Mouse (Mus musculus) thymus, postnatal 10 days (tissue): Measurements from ENCODE around the gene Lpgat1.

Experiments
- DNase-seq, 2 experiments: peaks; one replicate each; pipeline ENCODE4 v3.0.0; 2021; ENCODE audit warnings: low spot score in 2 of 2

Gene Lpgat1

DNA sequence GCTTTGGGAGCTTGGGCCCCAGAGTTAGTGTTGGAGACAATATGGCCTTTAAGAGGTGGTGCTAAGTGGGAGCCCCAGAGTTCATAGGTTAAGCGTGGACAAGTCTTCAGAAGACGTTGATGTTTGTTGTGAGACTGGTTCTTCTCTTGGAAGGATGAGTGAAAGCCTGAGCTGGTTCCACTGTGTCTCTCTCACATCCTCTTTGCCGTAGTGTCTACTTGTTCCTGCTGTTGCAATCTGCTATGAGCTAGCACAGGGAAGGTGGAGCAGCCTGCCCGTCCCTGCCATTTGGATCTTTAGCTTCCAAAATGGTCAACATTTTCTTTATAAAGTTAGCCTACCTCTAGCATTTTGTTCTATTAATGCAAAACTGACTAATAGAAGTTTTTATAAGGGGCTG lies 16.2 kb downstream of the Lpgat1 start:
- DNase-seq = no peak

DNA sequence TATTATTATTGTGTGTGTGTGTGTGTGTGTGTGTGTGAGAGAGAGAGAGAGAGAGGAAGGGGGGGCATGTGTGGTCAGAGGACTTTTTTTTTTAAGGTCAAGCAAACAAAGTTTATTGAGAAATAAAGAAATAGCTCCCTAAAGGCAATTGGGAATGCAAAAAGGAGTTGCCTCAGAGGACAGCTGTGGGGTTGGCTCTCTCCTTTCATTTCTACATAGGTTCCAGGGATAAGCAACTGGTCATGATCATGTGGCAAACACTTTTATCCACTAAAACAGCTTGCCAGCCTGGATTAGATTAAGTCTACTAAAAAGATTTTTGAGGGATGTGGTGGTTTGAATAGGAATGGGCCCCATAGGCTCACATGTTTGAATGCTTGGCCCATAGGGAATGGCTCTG lies 18.8 kb downstream of the Lpgat1 start:
- no peak for DNase-seq

DNA sequence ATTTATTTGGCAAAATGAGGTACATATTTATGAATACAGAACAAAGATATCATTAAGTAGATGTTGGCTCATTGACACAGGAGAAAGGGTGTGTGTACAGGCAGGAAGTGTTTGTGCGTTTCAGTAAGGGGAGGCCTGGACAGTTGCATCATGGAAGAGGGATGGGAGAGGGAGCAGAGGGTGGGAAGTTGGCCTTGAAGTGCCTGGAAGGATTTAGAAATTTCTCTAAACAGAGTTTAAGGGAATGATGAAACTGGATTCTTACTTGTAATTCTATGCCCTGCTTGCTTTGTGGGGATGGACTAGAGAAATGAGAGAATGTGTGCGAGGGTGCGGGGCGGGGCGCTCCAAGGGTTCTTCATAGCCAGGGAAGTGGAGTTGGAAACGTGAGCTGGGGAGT lies 20.2 kb downstream of the Lpgat1 start:
- DNase-seq = no peak

DNA sequence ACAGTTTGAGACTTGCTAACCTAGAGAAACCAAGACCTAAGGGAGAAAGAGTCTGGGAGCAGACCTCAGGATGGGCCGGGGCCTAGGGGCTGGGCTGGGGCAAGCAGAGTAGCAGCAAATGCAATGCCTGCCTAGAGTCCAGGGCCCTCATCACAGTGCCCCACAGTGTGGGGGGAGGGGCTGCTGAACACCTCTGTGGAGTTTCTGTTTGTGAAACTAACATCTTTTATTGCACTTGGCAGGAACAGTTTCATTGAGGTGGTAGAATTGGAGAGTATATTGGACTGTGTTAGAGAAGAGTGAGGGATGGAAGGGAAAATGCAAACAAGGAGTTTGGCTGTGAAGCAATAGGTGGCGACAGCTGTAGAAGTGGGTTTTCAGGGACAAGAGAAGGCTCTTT lies 21.1 kb downstream of the Lpgat1 start:
- no peak for DNase-seq

DNA sequence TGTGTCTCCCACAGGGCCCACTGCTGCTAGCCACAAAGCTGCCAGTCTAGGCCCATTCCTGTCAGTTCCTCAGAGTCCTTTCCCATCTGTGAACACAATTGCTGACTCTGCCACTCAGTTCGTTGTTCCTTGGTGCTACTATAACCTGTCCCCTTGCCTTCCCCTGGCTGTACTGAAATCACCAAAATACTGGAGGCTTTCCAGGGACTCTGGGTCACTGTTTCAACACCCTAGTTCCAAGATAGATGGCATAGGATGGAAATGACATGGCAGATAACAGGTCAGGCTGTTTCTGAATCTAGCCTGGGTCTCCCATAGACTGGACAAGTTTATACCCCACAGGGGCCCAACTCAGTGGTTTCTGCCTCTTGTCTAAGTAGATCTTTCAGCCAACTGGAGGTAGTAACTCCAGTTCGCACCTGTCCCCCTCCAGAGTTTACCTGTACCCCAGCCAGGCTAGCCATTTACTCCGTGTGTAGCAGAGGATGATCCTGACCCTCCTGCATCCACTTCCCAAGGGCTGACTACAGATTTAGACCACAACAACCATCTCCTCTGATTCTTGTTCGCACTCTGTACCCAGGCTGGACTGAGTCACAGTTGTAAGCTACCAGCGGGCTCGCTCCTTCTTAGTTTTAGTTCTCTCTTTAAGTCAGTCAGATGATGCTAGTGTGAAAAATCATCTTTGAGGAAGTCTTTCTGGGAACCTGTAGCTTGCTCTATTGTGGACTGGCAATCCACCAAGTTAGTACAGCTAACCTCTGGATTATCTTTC lies 23.1 kb downstream of the Lpgat1 start:
- no peak for DNase-seq

DNA sequence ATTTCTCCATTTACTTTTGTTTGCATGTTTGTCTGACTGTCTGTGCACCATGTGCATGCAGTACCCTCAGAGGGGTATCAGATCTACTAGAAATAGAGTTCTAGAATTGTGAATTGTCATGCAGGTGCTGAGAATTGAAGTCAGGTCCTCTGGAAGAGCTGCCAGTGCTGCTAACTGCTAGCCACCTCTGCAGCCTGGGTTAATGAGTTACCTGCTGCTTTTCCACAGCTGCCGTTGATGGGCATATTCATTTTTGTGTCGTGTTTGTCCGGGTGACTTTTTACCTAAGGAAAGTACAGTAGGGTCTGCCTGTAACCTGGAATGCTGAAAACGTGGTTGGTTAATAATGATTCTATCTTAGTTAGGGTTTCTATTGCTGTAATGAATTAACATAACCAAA lies 24.0 kb downstream of the Lpgat1 start:
- DNase-seq = no peak

DNA sequence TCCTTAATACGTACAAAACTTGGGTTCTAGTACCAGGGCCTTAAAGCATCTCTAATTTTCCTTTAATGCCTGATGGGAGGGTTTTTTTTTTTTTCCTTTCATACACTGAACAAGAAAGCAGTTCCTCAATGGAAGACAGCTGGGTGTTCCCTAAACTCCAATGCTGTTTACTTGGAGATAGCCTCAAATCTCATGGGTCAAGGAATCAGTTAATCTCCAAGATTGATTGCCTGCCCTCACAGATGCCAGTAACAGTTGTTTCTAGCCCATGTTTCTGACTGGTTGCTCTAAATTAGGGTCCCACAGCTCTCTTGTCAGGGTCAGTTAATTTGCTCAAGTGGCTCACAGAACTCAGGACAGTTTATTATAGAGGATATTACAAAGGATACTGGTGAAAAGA lies 30.8 kb downstream of the Lpgat1 start:
- no peak for DNase-seq

DNA sequence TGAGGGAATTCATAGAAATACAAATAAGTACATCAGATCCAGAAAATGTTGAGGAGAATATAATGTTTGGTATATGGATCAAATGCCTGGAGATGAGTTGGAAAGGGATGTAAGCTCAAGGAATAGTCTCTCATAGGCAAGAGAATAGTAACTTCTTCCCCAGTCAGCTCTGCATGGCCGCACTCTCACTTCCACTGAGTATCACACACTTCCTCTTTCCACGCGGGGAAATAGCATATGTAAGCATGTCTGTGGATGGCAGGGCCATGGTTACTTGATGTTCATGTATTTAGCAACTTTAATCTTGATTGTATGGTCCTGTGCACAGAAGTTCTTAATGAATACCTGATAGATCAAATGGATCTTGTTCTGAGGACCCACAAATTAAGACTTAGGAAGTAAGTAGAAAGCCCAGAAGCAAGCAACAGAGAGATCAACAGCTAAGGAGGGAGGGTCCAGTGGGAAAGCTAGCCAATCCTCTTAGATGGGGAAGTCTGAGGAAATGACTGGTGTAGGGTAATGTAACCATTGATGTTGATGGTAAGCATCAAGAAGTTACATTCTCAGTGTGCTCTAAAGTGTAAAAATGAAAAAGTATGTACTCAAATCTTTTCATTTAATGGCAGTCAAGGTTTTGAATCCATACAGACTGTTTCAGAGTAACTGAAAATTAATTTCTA lies 39.0 kb downstream of the Lpgat1 start:
- no peak for DNase-seq

DNA sequence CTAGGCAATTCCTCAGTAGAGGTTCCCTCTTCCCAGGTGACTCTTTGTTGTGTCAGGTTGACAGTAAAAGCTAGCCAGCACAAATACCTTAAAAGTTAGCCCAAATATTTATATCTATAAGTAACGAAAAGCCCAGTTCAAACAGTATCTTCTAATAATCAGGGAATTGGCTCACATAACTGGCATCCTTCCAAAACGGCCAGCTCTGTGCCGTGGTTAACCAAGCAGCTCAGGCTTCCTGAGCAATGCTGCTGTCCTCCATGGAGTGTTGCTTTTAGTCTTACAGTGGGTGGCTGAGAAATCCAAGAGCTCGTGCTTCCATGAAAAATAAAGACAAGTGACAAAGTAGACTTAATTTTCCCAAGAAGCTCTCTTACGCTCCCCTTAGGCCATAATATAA lies 56.5 kb downstream of the Lpgat1 start:
- DNase-seq = no peak

DNA sequence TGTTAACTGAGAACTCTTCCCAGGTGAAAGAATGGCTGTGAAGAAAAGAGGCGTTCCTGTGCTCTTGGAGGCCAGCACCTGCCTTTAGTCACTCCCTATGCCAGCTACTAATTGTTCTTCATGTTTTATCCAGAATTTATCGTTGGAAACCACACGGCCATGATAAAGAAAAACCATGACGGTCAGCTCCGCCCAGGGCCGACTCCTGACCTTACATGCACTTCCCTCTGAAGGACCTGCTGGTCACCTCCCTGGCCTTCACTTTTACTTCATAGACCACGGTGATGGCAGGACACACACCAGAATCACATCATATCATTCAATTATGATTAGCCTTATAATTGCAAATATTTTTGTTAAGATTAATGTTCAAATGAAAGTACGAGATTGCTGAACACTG lies 57.5 kb downstream of the Lpgat1 start:
- DNase-seq = no peak

DNA sequence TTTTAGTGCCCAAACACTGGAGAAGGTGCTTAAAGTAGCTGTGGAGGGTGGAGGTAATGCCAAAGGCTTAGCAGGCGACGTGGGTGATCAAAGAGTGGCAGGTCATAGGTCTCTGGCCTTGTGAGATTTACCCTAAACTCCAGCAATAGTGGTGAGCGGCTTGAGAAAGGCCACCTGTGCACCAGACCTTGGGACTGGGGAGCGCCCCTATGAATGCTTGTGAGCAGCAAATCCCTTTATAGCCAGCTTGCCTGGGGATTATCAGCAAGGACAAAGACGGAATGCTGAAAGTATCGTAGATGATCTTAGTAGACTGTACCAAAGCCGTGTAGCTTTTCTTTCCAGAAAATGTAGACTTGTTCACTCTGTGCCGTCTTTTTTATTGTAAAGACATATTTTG lies 59.9 kb downstream of the Lpgat1 start:
- no peak for DNase-seq

DNA sequence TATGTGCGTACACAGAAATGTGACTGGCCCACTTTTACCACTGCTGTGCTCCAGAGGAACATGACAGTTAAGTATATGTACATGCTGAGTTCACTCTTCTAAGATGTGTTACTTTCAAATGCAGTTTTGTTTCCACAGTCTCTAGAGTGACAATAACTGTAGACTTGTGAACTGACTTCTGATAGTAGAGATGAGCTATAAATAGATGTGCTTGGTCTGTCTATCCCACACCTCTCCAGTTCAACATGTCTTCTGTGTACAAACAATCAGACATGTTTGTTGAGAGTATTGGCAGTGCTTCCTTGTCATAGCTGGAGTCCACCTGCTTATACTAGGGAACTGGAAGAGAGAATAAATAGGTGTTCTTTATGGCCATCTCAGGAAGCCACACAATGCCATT lies 62.8 kb downstream of the Lpgat1 start:
- DNase-seq = no peak

DNA sequence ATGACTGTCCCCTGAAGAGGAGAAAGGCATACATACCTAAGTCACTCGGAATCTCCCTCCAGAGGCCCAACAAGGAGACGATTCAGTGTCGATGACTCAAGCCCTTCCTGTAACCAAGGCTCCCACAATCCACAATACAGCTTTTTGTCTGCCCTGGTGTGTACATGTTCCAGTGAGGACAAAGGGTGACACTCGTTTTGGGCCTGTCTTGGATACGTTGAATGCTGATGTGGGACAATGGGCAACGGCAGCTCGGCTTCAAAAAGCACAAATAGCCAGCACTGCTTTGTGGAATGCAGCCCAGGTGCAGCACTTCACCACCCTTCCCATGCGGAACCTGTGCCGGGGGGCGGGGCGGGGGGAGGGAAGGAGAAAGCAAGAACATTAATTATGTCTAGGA lies 67.5 kb downstream of the Lpgat1 start:
- DNase-seq = no peak

DNA sequence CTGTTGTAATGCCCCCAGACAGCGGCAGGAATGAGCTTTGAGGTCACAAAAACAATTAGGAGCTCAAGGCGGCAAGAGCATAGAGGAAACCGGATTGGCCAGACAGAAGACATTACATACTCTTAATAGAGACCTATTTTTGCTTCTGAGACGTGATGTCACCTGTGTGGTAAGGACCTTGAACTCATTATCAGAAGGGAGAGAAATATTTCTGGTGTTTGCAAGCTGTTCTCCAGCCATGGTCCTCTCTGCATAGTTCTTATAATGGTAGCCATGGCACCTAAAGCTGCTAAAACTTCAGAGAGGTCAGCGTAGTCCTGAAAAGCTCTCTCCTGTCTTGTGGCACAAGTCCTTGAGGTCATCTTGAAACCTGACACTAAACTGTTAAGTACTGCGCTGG lies 68.6 kb downstream of the Lpgat1 start:
- no peak for DNase-seq

DNA sequence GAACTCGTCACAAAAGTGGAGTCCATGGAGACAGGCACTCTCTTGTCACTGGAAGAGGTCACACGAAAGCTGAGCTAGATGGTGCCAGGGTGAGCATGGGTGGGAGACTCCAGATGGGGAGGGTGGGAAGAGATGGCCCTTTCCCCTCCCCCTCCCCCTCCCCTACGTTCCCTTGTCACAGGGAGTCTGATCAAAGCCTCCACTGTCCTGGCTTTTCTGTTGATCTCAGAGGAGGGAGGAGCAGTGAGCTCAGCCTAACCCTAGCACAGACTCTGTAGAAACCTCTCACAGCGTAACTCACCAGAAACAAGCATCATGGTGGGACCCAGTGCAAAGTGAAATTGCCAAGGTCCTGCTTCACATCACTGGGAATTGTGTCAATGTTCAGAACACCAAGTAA lies 69.7 kb downstream of the Lpgat1 start:
- no peak for DNase-seq

DNA sequence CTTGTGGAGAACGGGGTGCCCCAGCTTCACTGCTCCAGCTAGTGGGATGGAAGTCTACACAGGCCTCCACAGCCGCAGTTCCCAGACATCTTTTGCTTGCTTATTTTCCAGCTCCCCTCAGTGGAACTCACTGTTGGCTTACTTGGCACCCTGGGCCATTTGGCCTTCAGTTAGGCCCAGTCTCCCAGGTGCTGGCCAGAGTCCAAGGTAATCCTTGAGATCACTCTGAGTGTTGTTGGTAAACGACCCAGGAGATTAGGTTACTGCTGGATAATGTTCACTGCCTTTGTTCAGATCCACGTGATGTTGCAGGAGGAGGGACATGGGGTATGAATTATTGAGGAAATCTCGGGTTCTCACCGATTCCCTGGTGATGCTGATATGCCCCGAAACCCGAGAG lies 75.4 kb downstream of the Lpgat1 start:
- no peak for DNase-seq

DNA sequence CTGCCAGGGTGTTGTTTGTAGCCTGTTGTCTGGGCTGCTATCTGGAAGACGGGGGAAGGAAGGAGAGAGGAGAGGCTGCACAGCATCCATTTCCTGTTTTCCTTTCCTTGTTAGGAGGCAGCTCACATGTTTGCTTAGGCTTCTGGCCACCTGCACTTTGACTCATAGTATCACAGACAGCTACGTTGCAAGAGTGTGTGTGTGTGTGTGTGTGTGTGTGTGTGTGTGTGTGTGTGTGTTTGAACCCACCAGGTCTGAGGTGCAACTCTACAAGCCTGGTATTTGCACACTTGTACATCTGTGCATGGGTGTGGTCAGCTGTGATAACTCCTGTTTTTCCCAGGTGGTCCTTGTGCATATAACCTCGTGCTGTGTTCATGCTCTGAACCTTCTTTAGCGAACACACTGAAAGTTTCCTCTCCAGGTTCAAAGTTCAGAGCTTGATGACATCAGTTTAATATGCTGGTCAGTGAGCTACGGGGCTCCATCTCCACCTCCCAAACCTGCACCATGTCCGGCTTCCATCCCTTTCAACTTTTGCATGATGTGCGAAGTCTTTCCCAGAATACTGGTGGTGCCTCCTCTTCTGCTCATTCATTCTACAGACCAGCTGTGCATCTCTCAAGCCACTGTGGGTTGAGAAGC lies 76.4 kb downstream of the Lpgat1 start:
- DNase-seq = no peak

DNA sequence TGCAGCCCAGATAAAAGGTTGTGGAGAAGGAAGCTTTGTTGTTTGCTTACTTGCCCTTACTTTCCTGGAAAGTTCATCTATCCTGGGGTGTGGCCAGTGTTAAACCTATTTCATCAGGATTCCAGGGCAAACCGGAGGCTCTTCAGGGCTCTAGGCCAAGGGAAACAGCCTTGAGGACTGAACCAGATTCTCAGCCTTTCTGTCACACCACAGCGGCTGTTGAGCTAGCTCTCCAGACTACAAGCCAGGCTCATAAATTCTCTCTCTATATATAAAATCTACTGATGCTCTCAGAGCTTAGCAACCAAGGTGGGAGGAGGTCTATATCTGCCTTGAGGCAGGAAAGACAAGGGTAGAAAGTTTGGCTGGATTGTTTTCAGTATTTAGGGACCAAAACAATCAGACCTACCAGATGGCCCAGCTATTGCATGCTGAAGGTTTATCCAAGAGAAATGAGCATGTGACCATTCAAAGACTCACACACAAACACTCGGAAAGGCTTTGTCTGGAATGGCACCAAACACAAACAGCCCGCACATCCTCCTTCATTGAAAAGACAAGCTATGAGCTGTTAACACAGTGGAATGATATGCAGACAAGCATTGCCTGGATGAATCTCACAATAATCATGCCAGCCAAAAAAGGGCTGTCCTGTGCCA lies 78.7 kb downstream of the Lpgat1 start:
- no peak for DNase-seq

DNA sequence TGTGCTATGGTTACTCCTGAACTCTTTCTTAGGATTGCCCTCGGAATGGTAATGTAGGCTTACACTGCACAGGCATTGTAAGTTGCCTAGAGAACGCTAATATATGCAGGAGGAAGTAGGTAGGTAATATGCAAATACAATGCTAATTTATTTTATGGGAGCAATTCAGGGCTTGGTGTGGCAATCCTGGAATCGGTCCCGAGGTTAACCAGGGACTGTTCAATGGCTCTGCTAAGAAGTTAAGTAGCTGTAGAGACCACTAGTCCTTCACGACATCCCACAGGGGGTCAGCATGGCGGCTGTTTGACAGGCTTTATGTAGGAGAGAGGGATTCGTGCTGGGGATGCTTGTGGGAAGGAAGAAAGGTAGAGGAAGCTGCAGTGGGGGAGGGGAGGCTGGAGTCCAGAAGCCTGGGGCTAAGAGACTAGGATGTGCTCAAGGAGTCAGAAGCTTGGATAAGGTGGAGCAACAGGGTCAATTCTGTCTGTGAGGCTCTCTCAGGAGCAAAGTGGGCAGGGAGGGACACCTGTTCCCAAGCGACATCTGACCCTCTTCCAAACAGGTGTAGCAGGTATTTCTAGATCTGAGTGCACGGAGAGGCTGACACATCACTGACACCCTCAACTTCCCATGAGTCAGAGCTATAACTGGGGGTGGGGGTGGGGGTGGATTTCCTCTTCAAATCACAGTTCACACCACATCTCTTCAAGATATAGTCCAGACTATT lies 84.6 kb downstream of the Lpgat1 start:
- no peak for DNase-seq

DNA sequence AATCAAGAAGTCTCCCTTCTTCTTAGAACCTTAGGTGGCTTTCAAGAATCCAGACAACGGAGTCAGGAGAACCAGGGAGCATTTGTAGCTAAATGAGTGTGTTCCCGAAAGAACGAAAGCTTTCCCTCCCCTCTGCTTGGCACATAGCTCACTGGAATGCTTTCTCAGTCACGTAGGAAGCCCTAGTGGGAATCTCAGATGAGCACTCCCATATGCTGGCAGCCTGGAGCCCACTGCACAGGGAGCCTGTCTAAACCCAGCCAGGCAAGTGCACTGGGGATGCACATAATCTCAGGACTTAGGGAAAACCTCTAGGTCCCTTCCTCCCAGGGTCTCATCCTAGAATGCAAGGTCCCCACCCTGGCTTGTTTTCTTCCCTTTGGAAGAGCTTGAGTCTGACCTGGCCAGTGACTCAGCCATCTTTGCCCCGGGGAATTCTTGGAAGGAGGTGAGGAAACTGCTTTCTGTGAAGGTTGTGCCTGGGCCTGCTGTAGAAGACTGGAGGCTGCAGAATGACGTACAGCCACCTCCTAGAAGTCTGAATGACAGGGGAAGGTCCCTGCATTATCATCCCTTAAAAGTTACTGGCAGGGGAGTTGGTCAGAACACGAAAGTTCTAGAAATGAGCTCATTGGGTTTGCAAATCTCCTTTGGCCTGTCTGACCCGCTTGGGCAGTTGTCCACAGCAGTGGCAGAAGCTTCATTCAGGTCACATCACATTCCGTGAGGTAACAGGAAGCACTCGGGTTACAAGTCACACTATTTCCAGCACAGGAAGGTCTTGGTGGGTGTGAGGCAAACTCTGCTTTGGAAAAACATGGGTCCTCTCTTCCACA lies 85.4 kb downstream of the Lpgat1 start:
- DNase-seq = no peak

DNA sequence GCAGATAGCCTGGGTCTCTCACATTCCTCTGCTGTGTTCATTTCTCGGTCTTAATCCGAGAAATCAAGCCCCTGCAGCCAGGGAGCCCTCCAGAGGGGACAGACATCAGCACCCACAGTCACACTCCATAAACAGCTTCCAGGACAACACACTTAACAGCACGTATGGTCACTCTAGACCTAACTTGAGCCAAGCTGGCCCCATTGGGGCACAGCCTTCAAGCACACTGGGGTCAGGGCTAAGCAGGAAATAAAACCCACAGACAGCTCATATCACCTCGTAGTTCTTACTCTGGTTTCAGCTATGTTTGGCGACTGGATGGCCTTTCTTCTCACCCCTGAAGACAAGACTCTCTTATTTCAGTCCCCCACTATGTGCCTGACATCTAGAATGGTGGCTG lies 87.1 kb downstream of the Lpgat1 start:
- no peak for DNase-seq
